Mouse (Mus musculus) forebrain, embryonic 13.5 days (tissue): ENCODE measurements around the gene Sumo2. TPM values are rescaled to one million over a fixed set of nuclear protein-coding genes. Genes with fewer than 3 reads are reported as not detected.
"Not testable (repeated sequence)": the region's sequence is repeated elsewhere in the genome, so short reads cannot be mapped to it uniquely, and the experiment has no call there.

Experiments
- ATAC-seq: fragments of 200-750 bp; cut with Nextera tagmentation; 2 replicates; pipeline ENCODE4 v1.8.0; 2017
- H3K27ac ChIP-seq: fragments of 300-500 bp; sonication (generic); 2 replicates; pipeline ENCODE4 v1.5.1; 2015; ENCODE audit warnings: inconsistent platforms, mild to moderate bottlenecking, moderate library complexity
- H3K27me3 ChIP-seq: fragments of 300-500 bp; sonication (generic); 2 replicates; pipeline ENCODE4 v1.6.1; 2015; ENCODE audit warnings: mild to moderate bottlenecking, inconsistent platforms
- H3K36me3 ChIP-seq: fragments of 300-500 bp; sonication (generic); 2 replicates; pipeline ENCODE4 v1.6.1; 2015; ENCODE audit warnings: mild to moderate bottlenecking, inconsistent platforms; ENCODE audit not compliant: poor library complexity, severe bottlenecking
- H3K4me1 ChIP-seq: fragments of 300-500 bp; sonication (generic); 2 replicates; pipeline ENCODE4 v1.6.1; 2015; ENCODE audit warnings: inconsistent platforms
- H3K4me2 ChIP-seq: fragments of 300-500 bp; sonication (generic); 2 replicates; pipeline ENCODE4 v1.6.1; 2015; ENCODE audit warnings: inconsistent platforms, mild to moderate bottlenecking, moderate library complexity
- H3K4me3 ChIP-seq: fragments of 300-500 bp; sonication (generic); 2 replicates; pipeline ENCODE4 v1.5.1; 2015; ENCODE audit warnings: mild to moderate bottlenecking, inconsistent platforms
- H3K9ac ChIP-seq: fragments of 300-500 bp; sonication (generic); 2 replicates; pipeline ENCODE4 v1.6.1; 2015; ENCODE audit warnings: mild to moderate bottlenecking, inconsistent platforms
- H3K9me3 ChIP-seq: fragments of 300-500 bp; sonication (generic); replicated peaks from 2 replicates; pipeline ENCODE4 v1.6.1; 2016; ENCODE audit warnings: inconsistent platforms
- WGBS: fragments of 180-500 bp; shearing (Covaris S2); methylation state at CpG from one replicate; pipeline ENCODE4 v1.1.7; 2015; 5-methylcytosine and 5-hydroxymethylcytosine counted together
- polyA plus RNA-seq: library from polyadenylated mRNA; unstranded; fragments of >200 nt; fragmentation: Nextera tagmentation; extraction: Ambion mirVana; gene quantifications from 2 replicates; pipeline ENCODE4 v1.2.1, GENCODE M21; 2015

Sumo2 gene
- polyA plus RNA-seq, 1 experiment from 2014 or later: 1,571 TPM

- Histone ChIP-seq H3K36me3 (peaks cover 14% of the 10 kb centered on the region), H3K4me3 (no peak overlapping the region), H3K27ac (no peak overlapping the region), H3K9me3 (no peaks in the 10 kb centered on the region), H3K9ac (no peak overlapping the region), H3K27me3 (no peaks in the 10 kb centered on the region), H3K4me2 (no peak overlapping the region), H3K4me1 (peaks cover 18% of the 10 kb centered on the region)
- 53% methylated on average over 2 of the region's 2 CpGs for WGBS
- no peak for ATAC-seq
Observed at GRCm38 (mm10) chr11:115538045-115538444, 2.0 kb upstream of the Sumo2 start.

GRCm38 (mm10) chr11:115536856-115537568 is 936 bp upstream of the Sumo2 start:
- peak overlapping the region; percentile 51 for H3K4me2 ChIP-seq
- peaks cover 24% of the 10 kb centered on the region for H3K36me3 ChIP-seq
- ATAC-seq: no peak
- peak overlapping the region; percentile 97 for H3K4me3 ChIP-seq
- H3K9ac ChIP-seq: no peak overlapping the region
- H3K27me3 ChIP-seq: no peaks in the 10 kb centered on the region
- H3K4me1 ChIP-seq: peaks cover 26% of the 10 kb centered on the region
- WGBS: 84% methylated on average over 10 of the region's 10 CpGs
- H3K27ac ChIP-seq: peak overlapping the region; percentile 100
- H3K9me3 ChIP-seq: no peaks in the 10 kb centered on the region

DNA sequence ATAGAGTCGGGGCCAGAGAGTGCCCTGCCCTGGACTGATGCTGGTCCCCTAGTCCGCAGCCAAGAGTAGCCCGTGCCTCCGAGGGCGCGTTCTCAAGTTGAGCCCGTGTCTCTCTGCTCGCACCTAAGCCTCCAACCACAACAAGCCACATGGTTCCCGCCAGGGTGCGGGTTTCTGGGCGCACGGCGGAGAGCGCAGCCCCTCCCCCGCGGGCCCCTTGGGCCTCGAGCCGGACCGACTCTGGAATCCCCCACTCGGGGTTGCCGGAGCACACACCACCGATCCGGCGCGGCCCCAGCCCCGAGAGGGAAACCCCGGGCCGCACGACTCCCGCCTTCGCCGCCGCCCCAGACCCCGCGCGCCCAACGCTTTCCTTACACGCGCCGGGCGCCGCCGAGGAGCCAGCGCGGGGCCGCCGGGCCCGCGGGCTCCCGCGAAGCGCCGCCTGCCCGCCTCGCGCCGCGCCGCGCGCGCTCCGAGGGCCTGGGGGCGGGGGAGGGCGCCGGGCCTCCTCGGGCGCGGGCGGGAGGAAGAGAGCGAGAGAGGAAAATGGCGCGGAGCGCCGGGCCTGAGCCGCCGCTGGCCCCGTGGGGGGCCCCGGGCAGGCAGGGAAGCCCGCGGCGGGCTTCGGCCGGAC is 557 bp downstream of the Sumo2 start:
- Histone ChIP-seq H3K4me1 (peaks cover 29% of the 10 kb centered on the region), H3K4me3 (peak overlapping the region; percentile 97), H3K4me2 (peak overlapping the region; percentile 89), H3K36me3 (peaks cover 35% of the 10 kb centered on the region), H3K27me3 (no peaks in the 10 kb centered on the region), H3K9me3 (no peaks in the 10 kb centered on the region), H3K27ac (peak overlapping the region; percentile 100), H3K9ac (peak overlapping the region; percentile 98)
- ATAC-seq: peak; percentile 73
- WGBS: under 1% methylated on average over 41 of the region's 84 CpGs

- H3K9me3 ChIP-seq: no peaks in the 10 kb centered on the region
- peak overlapping the region; percentile 97 for H3K4me3 ChIP-seq
- 6% methylated on average over 11 of the region's 11 CpGs for WGBS
- H3K4me1 ChIP-seq: peaks cover 29% of the 10 kb centered on the region
- H3K36me3 ChIP-seq: peaks cover 41% of the 10 kb centered on the region
- peak overlapping the region; percentile 89 for H3K4me2 ChIP-seq
- peak overlapping the region; percentile 100 for H3K27ac ChIP-seq
- peak overlapping the region; percentile 98 for H3K9ac ChIP-seq
- no peaks in the 10 kb centered on the region for H3K27me3 ChIP-seq
- ATAC-seq: no peak
Observed at GRCm38 (mm10) chr11:115534759-115535371, 1.2 kb downstream of the Sumo2 start.

DNA sequence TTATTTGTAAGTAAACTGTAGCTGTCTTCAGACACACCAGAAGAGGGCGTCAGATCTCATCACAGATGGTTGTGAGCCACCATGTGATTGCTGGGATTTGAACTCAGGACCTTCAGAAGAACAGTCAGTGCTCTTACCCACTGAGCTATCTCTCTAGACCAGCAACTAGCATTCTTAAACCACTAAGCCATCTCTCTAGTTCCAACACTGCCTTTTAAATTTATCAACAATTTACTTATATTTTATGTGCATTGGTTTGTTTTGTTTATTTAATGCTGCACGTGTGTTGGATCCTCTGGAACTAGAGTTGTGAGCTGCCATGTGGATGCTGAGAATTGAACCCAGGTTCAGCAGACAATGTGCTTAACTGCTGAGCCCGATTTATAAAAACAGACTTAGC is 9.6 kb downstream of the Sumo2 start:
- not testable (repeated sequence) for H3K9me3 ChIP-seq, H3K4me2 ChIP-seq, H3K27me3 ChIP-seq, ATAC-seq, H3K4me1 ChIP-seq, H3K27ac ChIP-seq, H3K4me3 ChIP-seq, H3K9ac ChIP-seq
- WGBS: 86% methylated on average over 3 of the region's 3 CpGs
- H3K36me3 ChIP-seq: peaks cover 88% of the 10 kb centered on the region

DNA sequence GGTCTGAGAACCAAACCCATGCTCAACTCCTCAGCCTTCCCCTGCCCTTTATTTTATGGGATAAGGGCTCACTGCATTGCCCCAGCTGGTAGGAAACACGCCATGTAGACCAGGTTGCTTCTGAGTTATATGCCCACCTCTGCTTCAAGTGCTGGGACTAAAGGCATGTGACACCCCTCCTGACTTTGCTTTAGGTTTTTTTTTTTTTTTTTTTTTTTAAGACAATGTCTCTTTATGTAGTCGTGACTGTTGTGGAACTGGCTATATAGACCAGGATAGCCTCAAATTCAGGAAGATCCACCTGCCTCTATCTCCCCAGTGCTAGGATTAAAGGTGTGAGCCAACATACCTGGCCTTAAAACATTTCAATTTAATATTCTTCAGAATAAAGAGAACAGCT is 13.4 kb downstream of the Sumo2 start:
- H3K27ac ChIP-seq: no peak overlapping the region
- H3K4me3 ChIP-seq: no peak overlapping the region
- no peak for ATAC-seq
- H3K4me1 ChIP-seq: no peaks in the 10 kb centered on the region
- H3K9ac ChIP-seq: no peak overlapping the region
- peaks cover 58% of the 10 kb centered on the region for H3K36me3 ChIP-seq
- no peak overlapping the region for H3K4me2 ChIP-seq
- 81% methylated on average over 2 of the region's 2 CpGs for WGBS
- H3K9me3 ChIP-seq: no peaks in the 10 kb centered on the region
- no peaks in the 10 kb centered on the region for H3K27me3 ChIP-seq

DNA sequence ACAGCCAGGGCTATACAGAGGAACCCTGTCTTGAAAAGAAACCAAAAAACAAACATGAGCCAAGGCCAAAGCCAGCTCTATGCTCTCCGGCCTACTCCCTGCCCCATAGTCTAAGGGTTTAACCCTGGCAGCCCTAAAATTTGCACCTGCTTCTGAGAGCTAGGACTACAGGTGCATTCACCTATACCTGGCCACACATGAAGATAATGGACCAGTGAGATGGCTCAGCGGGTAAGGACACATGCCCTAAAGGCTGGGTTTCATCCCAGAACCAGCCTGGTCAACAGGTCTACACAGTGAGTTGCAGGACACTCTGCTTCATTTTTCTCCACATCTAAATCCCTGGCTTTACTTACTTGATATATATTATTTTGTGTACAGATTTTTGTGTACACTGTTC is 13.8 kb downstream of the Sumo2 start:
- Histone ChIP-seq H3K27me3 (no peaks in the 10 kb centered on the region), H3K36me3 (peaks cover 54% of the 10 kb centered on the region), H3K4me3 (no peak overlapping the region), H3K4me1 (no peaks in the 10 kb centered on the region), H3K9ac (no peak overlapping the region), H3K4me2 (no peak overlapping the region), H3K9me3 (no peaks in the 10 kb centered on the region), H3K27ac (no peak overlapping the region)
- no peak for ATAC-seq
- WGBS: 91% methylated on average over 2 of the region's 2 CpGs

GRCm38 (mm10) chr11:115521080-115521479 is 15.0 kb downstream of the Sumo2 start:
- peaks cover 42% of the 10 kb centered on the region for H3K36me3 ChIP-seq
- H3K9ac ChIP-seq: no peak overlapping the region
- no peaks in the 10 kb centered on the region for H3K9me3 ChIP-seq
- no peak overlapping the region for H3K4me2 ChIP-seq
- H3K4me1 ChIP-seq: no peaks in the 10 kb centered on the region
- WGBS: 89% methylated on average over 4 of the region's 4 CpGs
- H3K27ac ChIP-seq: no peak overlapping the region
- no peaks in the 10 kb centered on the region for H3K27me3 ChIP-seq
- ATAC-seq: no peak
- no peak overlapping the region for H3K4me3 ChIP-seq

DNA sequence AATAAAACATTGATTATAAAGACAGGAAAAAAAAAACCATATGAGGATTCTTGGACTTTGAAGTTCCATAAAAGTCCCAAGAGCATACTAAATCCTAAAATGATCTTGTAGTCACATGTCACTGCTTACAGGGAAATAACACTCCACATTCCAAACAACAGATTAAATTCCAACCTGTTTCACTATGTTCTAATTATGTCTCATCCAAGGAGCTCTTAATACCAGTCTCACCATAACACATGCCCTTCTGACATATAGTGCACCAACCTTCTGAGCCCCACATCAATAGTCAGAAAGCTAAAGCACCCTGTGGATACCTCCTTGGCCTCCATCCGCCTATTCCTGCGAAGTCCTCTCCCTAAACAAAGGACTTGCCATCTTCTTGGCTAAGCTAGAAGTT is 15.9 kb downstream of the Sumo2 start:
- Histone ChIP-seq H3K4me3 (no peak overlapping the region), H3K4me1 (no peaks in the 10 kb centered on the region), H3K36me3 (peaks cover 34% of the 10 kb centered on the region), H3K4me2 (no peak overlapping the region), H3K9ac (no peak overlapping the region), H3K27me3 (no peaks in the 10 kb centered on the region), H3K27ac (no peak overlapping the region), H3K9me3 (no peaks in the 10 kb centered on the region)
- WGBS: 77% methylated on average over 2 of the region's 2 CpGs
- no peak for ATAC-seq

- Histone ChIP-seq H3K9me3 (no peaks in the 10 kb centered on the region), H3K27ac (no peak overlapping the region), H3K36me3 (peaks cover 27% of the 10 kb centered on the region), H3K9ac (no peak overlapping the region), H3K27me3 (no peaks in the 10 kb centered on the region), H3K4me1 (no peaks in the 10 kb centered on the region), H3K4me3 (no peak overlapping the region), H3K4me2 (no peak overlapping the region)
- no peak for ATAC-seq
- WGBS: 91% methylated on average over 3 of the region's 3 CpGs
Observed at GRCm38 (mm10) chr11:115519581-115519980, 16.5 kb downstream of the Sumo2 start.

GRCm38 (mm10) chr11:115518693-115519092 is 17.4 kb downstream of the Sumo2 start:
- 83% methylated on average over 9 of the region's 9 CpGs for WGBS

GRCm38 (mm10) chr11:115516942-115517341 is 19.1 kb downstream of the Sumo2 start:
- Histone ChIP-seq H3K4me2 (no peak overlapping the region), H3K27ac (no peak overlapping the region), H3K27me3 (no peaks in the 10 kb centered on the region), H3K9ac (no peak overlapping the region), H3K9me3 (no peaks in the 10 kb centered on the region), H3K4me1 (peaks cover 1% of the 10 kb centered on the region), H3K36me3 (peaks cover 7% of the 10 kb centered on the region; the same call in 1 of the 2 replicates), H3K4me3 (no peak overlapping the region)
- ATAC-seq: no peak
- WGBS: 84% methylated on average over 5 of the region's 5 CpGs

More at GRCm38 (mm10) chr11:115518693-115519092, 17.4 kb downstream of the Sumo2 start:
- Histone ChIP-seq H3K36me3 (peaks cover 18% of the 10 kb centered on the region), H3K9ac (no peak overlapping the region), H3K27me3 (no peaks in the 10 kb centered on the region), H3K27ac (no peak overlapping the region), H3K4me1 (no peaks in the 10 kb centered on the region), H3K4me2 (no peak overlapping the region), H3K4me3 (no peak overlapping the region), H3K9me3 (no peaks in the 10 kb centered on the region)
- no peak for ATAC-seq
